ENCODE assay signal across 8 mouse cellular contexts in genomic region chr12:55013626-55014398, GRCm38 (mm10). TPM values are rescaled to one million over a fixed set of nuclear protein-coding genes. Genes with fewer than 3 reads are reported as not detected.
DNase-seq lines count a peak whose midpoint lies in the region; ATAC-seq and TF ChIP-seq lines count a peak whose summit lies in the region.

Baz1a (minus strand) TSS chr12:55014348.

- no peaks in the 10 kb centered on the region for H3K27me3 ChIP-seq in heart, embryonic 10.5 days (ENCODE audit: insufficient read depth, poor library complexity, severe bottlenecking)
- no peaks in the 10 kb centered on the region for H3K27me3 ChIP-seq in ES-Bruce4 (ENCODE audit: control insufficient read depth, insufficient read depth, low read length, poor library complexity, severe bottlenecking)
- H3K27me3 ChIP-seq in limb, embryonic 11.5 days (ENCODE audit: control insufficient read depth, insufficient read depth, low read length): no peaks in the 10 kb centered on the region

- no peaks in the 10 kb centered on the region for H3K36me3 ChIP-seq in heart, embryonic 10.5 days
- H3K36me3 ChIP-seq in ES-Bruce4 (ENCODE audit: control insufficient read depth, insufficient read depth, low read length, poor library complexity, severe bottlenecking): no peaks in the 10 kb centered on the region
- H3K36me3 ChIP-seq in limb, embryonic 11.5 days (ENCODE audit: control insufficient read depth, insufficient read depth, low read length): no peaks in the 10 kb centered on the region

- WGBS in heart, embryonic 10.5 days: 84% methylated on average over 6 of the region's 6 CpGs
- 82% methylated on average over 6 of the region's 6 CpGs for WGBS in limb, embryonic 11.5 days

- H3K9me3 ChIP-seq in heart, embryonic 10.5 days: no peaks in the 10 kb centered on the region
- H3K9me3 ChIP-seq in ES-Bruce4 (replicated peaks; ENCODE audit: control insufficient read depth, insufficient read depth, low read length, poor library complexity, severe bottlenecking): no peaks in the 10 kb centered on the region
- no peaks in the 10 kb centered on the region for H3K9me3 ChIP-seq in limb, embryonic 11.5 days (ENCODE audit: control insufficient read depth, low read length)

- H3K4me3 ChIP-seq in heart, embryonic 10.5 days: no peak within 1 kb of the TSS
- no peak within 1 kb of the TSS for H3K4me3 ChIP-seq in ES-Bruce4 (ENCODE audit: low read depth, low read length)
- H3K4me3 ChIP-seq in limb, embryonic 11.5 days (ENCODE audit: low read depth, low read length): no peak within 1 kb of the TSS

- H3K9ac ChIP-seq in ES-Bruce4 (ENCODE audit: low read depth, poor library complexity, severe bottlenecking): no peak within 1 kb of the TSS
- H3K9ac ChIP-seq in limb, embryonic 11.5 days (ENCODE audit: low read length): no peak within 1 kb of the TSS

- no peak for TF ChIP-seq EP300 in ES-Bruce4 (IDR thresholded peaks at IDR 0.05; ENCODE audit: insufficient read depth, low read depth, low read length)

- DNase-seq in heart, embryonic 10.5 days (ENCODE audit: low spot score): no peak
- no peak for DNase-seq in heart, postnatal 36 days
- no peak for DNase-seq in limb, embryonic 11.5 days (ENCODE audit: low spot score)
- DNase-seq in retina, postnatal 1 day: no peak
- DNase-seq in right cerebral cortex, postnatal 14 days: no peak
- DNase-seq in gastrocnemius, adult 8-10 months (ENCODE audit: low spot score in 2 of 2): no peak

- H3K4me1 ChIP-seq in heart, embryonic 10.5 days: no peaks in the 10 kb centered on the region
- no peaks in the 10 kb centered on the region for H3K4me1 ChIP-seq in ES-Bruce4 (ENCODE audit: control insufficient read depth, insufficient read depth, low read length)
- peaks cover 10% of the 10 kb centered on the region; the same call in 1 of the 2 replicates for H3K4me1 ChIP-seq in limb, embryonic 11.5 days (ENCODE audit: control insufficient read depth, insufficient read depth, low read length)

- ATAC-seq in erythroid progenitor cell, adult 5-6 weeks (replicated peaks; ENCODE audit: low FRiP score, poor library complexity, severe bottlenecking): no peak
- no peak for ATAC-seq in limb, embryonic 11.5 days (ENCODE audit: insufficient number of reproducible peaks, low FRiP score, low TSS enrichment, low read depth)

- no peak within 1 kb of the TSS for H3K27ac ChIP-seq in heart, embryonic 10.5 days
- H3K27ac ChIP-seq in ES-Bruce4 (ENCODE audit: insufficient read depth, low read length): no peak within 1 kb of the TSS
- H3K27ac ChIP-seq in limb, embryonic 11.5 days (replicated peaks; ENCODE audit: low read depth, low read length): no peak within 1 kb of the TSS

- H3K4me2 ChIP-seq in limb, embryonic 11.5 days (ENCODE audit: low read depth, severe bottlenecking): no peak within 1 kb of the TSS

- no peak for TF ChIP-seq POLR2A in ES-Bruce4 (IDR thresholded peaks at IDR 0.05; ENCODE audit: insufficient read depth, low read length)

- intact Hi-C loops in heart, postnatal 36 days (cut with DNase I): no loop called here

- TF ChIP-seq CTCF in ES-Bruce4 (IDR thresholded peaks at IDR 0.05; ENCODE audit: low read depth, low read length): no peak

RNA-seq across cellular contexts. Expression of gene Baz1a, which starts in this region (rescaled TPM):
- 15.1 and 24.7 TPM in 2 replicates for polyA plus RNA-seq in heart, embryonic 10.5 days (2016; fragmentation: Nextera tagmentation; extraction: Ambion mirVana)
- 10 to 100 TPM in 1 of 2 experiments, 1 to 10 TPM in 1; 8.9 to 14.3 TPM for total RNA-seq in heart, postnatal 36 days (2021)
- 38.8 and 41.0 TPM in 2 replicates for polyA plus RNA-seq in ES-Bruce4 (2011; ENCODE audit: insufficient read depth, insufficient read length, low read depth, missing spikeins)
- total RNA-seq in erythroid progenitor cell, adult 5-6 weeks (2015; ENCODE audit: low replicate concordance): 176 and 191 TPM in 2 replicates
- total RNA-seq in erythroid progenitor cell, adult 5-6 weeks (2017; ENCODE audit: low replicate concordance): 72.9 and 78.6 TPM in 2 replicates
- 25.3 and 32.4 TPM in 2 replicates for polyA plus RNA-seq in limb, embryonic 11.5 days (2014; fragmentation: Nextera tagmentation; extraction: Ambion mirVana)
- total RNA-seq in gastrocnemius, adult 8-10 months (2022): 1 to 10 TPM; 1.8 to 3.1 (median 2.7) TPM

Comparison
In these comparisons a context has a peak if more than half of its experiments do, and no peak if none do; other contexts are left out.
1. RNA of gene Baz1a (total RNA-seq): 72.9 to 191 TPM in erythroid progenitor cell, adult 5-6 weeks; 8.9 to 14.3 TPM in heart, postnatal 36 days and 1.8 to 3.1 TPM in gastrocnemius, adult 8-10 months; every median in the first group is over 4 times any median in the second.